Mouse (Mus musculus): ENCODE measurements around the gene Slc12a4.
"Not testable (repeated sequence)": the region's sequence is repeated elsewhere in the genome, so short reads cannot be mapped to it uniquely, and the experiment has no call there.

The Slc12a4 gene

DNA sequence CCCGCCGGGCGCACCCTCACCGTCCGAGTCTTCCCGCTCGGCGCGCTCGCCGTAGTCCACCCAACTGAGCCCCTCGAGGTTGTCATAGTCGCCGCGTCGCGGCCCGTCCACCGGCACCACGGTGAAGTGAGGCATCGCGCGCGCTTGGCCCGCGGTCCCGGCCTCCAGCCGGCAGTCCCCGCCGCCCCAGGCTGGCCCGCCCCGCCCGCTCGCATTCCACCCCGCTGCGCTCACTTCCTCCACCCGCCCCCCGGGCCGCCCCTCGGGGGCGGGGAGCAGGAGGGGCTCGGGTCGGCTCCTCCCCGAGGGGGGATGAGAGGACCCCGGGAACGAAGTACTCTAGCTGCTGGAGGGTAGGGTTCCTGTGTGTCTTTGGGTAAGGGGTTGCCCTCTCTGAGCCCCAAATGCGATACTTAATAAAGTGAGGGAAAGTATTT, at the start of gene Slc12a4:
Slc12a4 (minus strand) TSS at position 193 of the 437 bp plus-strand sequence.
- peak; percentile 66 for DNase-seq (ENCODE audit: low spot score)

DNA sequence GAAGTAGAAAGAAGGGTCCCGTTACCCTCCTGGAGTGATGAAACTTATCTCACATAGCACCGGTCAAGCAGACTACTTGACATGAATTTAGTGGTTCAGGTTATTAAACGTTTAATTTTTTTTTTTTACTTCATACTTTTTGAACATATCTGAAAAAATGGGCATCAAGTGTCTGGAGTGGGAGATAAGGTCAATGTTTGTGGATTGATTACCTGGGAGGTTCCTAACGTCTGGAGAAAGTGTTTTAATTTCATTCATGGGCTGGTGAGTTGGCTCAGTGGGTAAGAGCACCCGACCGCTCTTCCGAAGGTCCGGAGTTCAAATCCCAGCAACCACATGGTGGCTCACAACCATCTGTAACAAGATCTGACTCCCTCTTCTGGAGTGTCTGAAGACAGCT, 46.3 kb upstream of the Slc12a4 start:
- DNase-seq (ENCODE audit: low spot score) = not testable (repeated sequence)

DNA sequence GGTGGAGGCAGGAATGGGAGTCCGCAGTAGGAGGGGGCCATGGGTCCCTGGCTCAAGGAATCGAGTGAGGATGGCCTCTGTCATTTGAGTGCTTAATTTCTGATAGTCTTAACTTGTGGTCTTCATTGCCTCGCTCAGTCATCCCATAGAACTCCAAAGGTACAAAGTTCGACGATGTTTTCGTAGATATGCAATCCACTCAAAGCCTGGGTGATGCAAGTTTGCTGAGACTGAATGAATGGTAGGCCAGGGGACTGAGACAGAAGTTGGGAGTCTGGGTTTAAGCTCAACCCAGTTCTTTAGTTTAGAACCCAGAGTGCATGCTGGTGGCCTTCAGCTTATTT, 45.7 kb upstream of the Slc12a4 start, which contains the start of gene Ddx28:
Ddx28 (minus strand) TSS at position 240 of the 344 bp plus-strand sequence.
- no peak for DNase-seq (ENCODE audit: low spot score)

DNA sequence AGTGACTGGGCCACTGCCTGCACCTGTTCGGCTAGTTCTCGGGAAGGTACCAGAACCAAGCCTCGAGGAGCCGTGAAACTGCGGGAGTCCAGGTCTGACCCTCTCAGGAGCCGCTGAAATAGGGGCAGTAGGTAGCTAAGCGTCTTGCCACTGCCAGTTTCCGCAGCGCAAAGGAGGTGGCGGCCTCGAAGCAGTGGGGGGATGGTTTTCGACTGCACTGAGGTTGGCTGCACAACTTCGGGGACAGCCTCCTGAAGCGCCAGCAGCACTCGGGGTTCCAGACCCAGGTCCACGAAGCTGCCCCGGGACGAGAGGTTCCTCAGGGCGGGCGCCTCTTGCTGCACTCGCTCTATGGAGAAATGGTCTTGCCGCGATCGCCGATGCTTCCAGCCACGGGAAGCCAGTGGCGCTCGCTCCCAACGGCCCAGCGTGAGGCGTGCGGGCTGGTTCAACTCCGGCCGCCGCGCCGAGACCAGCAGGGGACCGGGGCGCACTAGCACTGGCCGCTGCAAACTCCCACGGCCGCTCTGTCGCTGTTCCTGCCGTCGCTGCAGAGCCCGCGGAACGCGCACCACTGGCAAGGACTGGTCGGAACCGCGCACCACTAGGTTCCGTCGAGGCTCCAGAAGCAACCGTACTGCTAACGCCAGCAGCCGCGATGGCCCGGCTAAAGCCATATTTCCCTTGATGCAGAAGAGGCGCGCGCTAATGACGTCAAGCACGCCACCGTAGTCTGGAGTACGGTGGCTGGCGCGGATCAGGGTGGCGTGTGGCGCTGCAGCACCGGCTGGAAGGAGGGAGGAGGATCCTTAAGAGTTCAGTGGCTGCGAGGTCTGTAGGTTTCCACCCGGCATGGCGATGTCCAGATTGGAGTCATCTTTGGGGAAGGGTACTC, 45.1 kb upstream of the Slc12a4 start:
- DNase-seq (ENCODE audit: low spot score) = peak; percentile 88

DNA sequence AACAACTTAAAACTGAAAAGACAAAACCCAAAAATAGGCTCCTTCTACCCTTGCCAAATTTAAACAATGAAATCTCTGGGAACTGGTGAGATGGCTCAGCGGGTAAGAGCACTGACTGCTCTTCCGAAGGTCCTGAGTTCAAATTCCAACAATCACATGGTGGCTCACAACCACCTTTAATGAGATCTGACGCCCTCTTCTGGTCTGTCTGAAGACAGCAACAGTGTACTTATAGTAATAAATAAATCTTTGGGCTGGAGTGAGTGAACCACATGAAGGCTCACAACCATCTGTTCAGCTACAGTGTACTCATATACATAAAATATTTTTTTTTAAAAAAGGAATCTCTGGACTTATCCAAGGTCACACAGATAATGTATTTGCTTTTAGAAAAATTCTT, 42.0 kb upstream of the Slc12a4 start:
- not testable (repeated sequence) for DNase-seq (ENCODE audit: low spot score)

DNA sequence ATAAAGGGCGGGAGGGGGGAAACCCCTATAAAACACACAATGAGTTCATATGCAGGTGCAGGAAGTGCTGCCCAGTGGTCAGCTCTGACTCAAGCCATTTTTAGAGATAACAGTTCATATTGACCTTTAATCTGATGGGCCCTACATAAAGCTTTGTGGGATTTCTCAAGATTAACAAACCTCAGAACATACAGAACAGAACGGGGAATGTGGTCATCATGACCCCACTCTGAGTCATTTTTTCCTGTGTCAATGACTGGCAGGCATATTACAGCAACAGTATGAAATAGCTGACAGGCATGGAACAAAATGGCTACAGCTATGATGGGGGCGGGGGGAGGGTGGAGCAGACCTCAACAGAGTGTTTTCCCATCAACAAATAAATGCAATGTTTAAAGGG, 41.2 kb upstream of the Slc12a4 start:
- no peak for DNase-seq (ENCODE audit: low spot score)

DNA sequence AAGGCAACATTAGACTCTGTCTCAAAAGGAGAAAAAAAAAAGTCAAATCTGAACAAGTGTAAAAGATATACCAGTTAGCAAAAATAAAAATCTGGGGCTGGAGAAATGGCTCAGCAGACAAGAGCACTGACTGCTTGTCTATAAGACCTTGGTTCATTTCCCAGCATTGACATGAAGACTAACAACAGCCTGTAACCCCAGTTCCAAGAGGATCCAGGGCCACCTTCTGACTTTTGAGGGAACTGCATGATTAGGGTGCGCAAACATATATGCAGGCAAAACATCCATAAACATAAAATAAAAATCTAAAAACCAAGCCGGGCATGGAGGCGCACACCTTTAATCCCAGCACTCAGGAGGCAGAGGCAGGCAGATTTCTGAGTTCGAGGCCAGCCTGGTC, 40.5 kb upstream of the Slc12a4 start:
- no peak for DNase-seq (ENCODE audit: low spot score)

DNA sequence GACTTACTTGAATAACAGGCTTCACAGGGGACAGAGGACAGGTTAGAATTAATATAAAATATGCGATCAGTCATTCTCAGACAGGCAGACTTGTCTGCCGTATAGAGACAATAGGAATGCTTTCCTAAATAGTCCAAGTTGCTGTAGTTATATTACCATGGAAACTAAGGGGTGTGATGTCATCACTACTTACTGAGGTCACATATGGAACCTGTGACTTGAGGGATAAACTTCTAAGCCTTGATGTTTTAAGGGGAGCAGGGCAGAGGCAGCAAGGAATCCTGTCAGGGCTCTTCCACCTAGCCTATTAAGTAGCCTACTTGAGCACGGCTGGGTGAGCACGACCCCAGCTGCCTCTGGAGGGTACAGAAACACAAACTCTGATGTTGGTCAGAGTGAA, 40.0 kb upstream of the Slc12a4 start, which contains the start of gene Dpep2nb:
Dpep2nb (minus strand) TSS at position 101 of the 400 bp plus-strand sequence.
- no peak for DNase-seq (ENCODE audit: low spot score)

DNA sequence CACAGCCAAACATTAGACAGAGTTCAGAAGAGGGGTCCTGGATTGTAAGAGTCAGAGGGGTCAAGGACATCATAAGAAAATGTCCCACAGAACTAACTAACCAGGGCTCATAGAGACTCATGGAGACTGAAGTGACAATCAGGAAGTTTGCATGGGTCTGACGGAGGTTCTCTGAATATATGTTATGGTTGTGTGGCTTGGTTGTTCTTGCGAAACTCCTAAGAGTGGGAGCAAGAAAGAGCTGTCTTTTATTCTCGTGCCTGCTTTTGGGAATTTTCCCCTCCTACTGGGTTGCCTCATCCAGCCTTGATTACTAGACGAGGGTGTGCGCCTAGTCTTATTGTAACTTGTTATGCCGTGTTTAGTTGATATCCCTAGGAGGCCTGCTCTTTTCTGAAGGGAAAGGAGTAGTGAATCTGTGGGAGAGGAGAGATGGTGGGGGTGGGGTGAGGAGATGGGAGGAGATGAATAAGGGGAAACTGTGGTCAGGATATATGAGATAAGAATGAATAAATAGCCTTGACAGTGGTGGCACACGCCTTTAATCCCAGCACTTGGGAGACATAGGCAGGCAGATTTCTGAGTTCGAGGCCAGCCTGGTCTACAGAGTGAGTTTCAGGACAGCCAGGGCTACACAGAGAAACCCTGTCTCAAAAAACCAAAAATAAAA, 38.8 kb upstream of the Slc12a4 start:
- no peak for DNase-seq (ENCODE audit: low spot score)

DNA sequence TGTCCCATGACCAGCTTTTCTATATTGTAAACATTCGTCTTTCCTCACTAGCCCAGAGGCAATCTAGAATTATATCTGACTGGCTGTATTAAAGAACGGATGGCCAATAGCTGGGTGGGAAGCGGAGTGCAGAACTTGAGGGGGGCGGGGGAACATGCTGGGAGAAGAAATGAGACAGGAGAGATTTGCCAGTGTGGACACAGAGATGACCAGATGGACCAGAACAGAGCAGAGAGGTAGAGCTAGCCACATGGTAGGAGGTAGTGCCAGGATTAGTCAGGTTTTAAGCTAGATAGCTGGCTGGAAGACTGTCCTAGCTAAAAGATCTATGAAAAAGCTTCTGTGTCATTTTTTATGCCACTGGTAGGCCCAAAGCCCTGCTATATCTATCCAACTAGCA, 36.0 kb upstream of the Slc12a4 start:
- DNase-seq (ENCODE audit: low spot score) = no peak

DNA sequence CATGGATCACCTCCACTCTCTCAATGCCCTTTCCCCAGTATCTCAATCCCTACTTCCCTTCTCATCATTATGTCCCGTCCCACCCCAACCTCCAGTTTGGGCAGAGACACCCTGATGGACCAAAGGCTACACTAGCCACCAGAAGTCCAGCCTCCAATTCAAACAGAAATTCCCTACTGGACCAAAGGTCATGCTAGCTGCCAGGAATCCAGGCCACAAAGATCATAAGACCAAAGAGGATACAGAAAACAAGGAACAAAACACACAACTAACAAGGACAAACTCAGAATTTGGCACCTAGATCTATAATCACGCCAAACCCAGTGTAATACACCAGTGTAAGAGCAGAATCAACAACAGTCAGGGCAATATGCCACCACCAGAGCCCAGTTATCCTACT, 33.1 kb upstream of the Slc12a4 start:
- no peak for DNase-seq (ENCODE audit: low spot score)

DNA sequence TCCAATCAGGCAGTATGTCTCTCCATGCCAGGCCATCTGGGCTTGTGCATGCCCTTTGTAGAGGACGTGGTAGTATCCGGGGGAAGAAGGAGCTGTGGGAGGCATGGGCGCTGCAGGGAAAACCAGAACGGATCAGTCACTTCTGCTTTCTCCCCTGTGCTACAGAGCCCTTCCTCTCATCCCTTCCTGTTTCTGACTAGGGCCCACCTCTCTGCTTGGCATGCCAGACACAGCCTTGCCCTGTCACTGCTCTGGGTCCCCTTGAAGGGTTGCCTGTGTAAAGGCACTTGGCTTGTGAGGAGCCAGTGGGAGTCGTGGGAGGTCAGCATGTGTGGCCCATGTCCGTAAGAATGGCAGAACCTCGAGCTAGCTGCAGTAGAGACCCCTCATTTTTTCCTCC, 30.5 kb upstream of the Slc12a4 start:
- DNase-seq (ENCODE audit: low spot score) = no peak

DNA sequence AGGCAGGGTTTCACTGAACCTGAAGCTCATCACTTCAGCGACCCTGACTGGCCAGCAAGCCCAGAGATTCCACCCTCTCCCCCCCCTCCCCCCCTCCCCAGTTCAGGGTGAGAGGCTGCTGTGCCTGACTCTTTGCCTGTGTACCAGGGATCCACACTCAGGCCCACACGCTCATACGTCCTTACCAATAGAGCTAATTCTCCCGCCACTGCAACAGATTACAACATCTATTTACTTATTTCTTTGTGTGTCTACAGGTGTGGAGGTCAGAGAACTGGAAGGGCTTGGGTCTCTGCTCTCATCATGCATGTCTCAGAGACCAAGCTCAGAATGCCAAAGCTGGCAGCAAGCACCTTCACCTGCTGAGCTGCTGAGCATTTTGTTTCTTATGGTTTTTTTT, 27.3 kb upstream of the Slc12a4 start:
- DNase-seq (ENCODE audit: low spot score) = no peak

DNA sequence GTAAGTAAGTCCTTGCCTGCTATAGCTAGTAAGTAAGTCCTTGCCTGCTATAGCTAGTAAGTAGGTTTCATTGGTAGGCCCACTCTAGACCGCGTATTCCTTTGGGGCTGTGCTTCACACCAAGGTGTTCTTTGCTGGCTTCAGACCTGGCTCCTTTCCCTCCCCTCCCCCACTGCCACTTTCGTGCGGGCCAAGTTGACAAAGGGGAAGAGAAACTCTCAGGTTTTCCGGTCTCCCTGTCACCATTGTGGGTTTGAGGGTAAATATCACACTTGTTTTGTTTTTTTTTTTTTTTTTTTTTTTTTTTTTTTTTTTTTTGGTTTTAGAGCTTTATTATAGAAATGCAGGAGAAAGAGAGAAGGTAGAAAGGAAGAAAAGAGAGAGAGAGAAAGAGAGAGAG, 26.6 kb upstream of the Slc12a4 start:
- peak; percentile 59 for DNase-seq (ENCODE audit: low spot score)

DNA sequence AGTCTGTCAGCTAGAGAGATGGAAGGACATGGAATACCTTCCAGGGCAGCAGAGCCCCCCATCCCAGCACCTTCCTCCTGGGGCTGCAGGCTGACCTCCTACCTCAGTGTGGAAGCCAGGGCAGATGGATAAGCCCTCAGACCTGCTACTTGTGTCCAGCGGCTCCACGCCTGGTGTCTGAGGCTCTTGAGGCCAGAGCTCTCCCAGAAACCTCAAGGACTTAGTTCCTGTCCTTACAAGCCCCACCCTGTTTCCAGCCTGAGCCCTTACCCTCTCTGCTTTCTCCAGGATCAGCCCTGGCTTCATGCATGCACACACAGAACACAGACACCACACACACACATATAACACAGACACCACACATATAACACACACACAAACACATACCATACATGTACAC, 25.6 kb upstream of the Slc12a4 start:
- DNase-seq (ENCODE audit: low spot score) = no peak

DNA sequence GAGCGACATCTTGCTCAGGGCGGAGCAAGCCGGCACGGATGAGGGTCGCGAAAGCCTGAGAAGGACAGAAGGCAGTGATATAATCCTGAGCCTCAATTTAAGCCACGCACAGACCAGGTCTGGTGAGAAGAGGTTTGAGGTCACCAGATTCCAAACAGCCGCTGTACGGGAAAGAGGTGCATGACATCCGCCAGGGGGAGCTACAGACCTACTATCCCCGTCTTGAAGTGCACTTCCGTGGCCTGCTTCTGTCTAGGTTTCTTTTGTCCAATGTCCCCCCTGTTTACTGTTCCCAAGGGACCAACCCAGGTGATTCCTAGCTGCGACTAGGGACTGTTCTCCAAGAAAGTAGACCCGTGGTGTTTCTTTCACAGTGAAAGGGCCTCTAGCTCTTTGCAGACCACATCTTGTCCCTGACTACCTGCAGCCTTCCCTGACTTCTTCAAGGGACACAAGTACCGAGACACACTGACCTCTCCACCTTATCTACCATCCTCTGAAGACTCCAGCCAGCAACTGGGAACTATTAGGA, 25.0 kb upstream of the Slc12a4 start, which contains the start of gene Dus2:
Dus2 (plus strand) TSS at position 482 of the 532 bp plus-strand sequence.
- peak; percentile 80 for DNase-seq (ENCODE audit: low spot score)

DNA sequence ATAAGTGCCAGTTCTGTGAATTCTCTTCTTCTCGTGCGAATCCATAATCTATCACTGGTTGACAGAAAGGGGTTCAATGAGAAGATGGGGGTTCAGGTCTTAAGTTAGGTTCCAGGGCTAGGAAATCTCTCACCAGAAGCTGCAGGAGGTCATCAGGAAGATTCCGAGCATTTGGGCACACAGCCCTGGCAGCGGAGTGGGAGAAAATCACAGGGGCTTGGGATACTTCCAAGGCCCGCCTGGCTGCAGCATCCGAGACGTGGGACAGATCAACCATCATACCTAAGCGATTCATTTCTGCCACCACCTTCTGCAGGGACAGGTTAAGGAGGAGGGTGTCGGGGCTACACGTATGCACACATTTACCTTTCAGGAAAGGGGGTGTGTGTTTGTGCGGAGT, 22.6 kb upstream of the Slc12a4 start:
- no peak for DNase-seq (ENCODE audit: low spot score)

DNA sequence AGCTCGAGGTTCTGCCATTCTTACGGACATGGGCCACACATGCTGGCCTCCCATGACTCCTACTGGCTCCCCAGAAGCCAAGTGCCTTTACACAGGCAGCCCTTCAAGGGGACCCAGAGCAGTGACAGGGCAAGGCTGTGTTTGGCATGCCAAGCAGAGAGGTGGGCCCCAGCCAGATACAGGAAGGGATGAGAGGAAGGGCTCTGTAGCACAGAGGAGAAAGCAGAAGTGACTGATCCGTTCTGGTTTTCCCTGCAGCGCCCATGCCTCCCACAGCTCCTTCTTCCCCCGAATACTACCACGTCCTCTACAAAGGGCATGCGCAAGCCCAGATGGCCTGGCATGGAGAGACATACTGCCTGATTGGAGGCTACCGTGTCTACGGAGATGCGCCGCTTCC, 17.5 kb upstream of the Slc12a4 start:
- DNase-seq (ENCODE audit: low spot score) = not testable (repeated sequence)

DNA sequence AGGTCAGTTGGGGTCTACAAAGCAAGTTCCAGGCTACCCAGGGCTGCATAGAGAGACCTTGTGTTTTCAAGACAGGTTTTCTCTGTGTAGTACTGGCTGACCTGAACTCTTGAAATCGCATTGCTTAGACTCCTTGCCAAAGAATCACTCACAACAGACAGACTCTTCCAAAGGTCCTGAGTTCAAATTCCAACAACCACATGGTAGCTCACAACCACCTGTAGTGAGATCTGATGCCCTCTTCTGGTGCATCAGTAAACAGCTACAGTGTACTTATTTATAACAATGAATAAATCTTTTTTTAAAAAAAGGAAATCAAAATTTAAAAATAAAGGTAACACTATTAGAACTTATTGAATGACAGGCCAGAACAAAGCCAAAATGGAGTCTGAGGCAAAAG, 15.2 kb upstream of the Slc12a4 start:
- DNase-seq (ENCODE audit: low spot score) = no peak

DNA sequence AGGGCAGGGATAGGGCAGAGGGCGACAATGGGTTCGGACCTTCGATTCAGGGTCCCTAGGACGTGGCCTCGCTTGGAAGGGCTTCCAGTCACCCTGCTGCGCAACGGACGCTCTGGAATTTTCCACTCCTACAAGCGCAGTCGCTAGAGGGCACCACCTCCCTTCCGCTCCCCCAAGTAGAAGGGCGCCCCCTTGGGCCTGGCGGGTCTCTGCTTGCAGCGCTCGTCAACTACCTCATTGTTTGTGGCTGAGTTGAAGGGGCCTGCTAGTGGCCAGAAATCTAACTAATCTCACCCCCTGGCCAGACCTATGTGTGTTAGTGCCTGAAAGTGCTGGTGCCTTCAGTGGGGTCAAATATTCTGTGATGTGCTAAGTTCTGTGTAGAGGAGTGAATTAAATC, 13.4 kb upstream of the Slc12a4 start, which contains the start of gene Dpep3:
Dpep3 (minus strand) TSS at position 105 of the 400 bp plus-strand sequence.
- no peak for DNase-seq (ENCODE audit: low spot score)

DNA sequence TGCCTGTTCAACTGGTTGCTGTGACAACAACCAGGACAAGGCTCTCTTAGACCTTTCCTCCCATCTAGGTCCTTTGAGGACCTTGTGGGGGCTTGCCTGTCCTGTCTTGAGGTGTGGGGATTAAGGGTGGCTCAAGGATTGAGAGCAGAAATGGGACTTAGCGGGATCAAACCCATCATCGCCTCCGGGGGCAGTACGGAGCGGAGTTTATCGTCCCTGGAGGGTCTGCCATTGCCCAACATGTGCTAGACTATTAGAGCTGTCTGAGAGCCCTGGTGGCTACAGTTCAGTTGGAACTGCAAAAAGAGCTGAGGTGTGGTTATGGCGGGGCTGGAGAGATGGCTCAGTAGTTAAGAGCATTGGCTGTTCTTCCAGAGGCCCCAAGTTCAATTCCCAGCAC, 9.5 kb upstream of the Slc12a4 start:
- no peak for DNase-seq (ENCODE audit: low spot score)

DNA sequence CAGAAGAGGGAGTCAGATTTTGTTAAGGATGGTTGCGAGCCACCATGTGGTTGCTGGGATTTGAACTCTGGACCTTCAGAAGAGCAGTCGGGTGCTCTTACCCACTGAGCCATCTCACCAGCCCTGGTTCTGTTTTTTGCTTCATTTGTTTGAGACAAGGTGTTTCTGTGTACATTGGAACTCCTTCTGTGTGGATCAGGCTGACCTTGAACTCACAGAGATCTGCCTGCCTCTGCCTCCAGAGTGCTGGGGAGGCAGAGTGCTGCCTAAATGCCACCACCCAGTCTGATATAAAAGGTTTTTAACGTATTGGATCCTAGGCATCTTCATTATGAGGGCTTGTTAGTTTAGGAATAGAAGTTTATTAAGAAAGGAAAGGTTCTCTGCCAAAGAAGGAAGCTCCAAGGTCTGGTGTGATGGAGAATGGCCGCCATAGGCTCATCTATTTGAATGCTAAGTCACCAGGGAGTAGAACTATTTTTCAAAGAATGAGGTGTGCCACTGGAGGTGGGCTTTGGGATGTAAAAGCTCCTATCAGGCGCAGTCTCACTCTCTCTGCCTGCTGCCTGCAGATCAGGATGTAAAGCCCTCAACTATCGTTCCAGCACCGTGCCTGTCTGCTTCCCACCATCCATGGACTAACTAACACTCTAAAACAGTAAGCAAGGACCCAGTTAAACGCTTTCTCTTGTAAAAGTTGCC, 5.3 kb upstream of the Slc12a4 start:
- DNase-seq (ENCODE audit: low spot score) = no peak

All from T-cell, adult 2 months (primary cell).